Mouse (Mus musculus) liver, adult 2 months (tissue): Measurements from ENCODE around the gene Gm49325.

Source experiments
- CTCF ChIP-seq: fragments of 200-500 bp; IDR thresholded peaks from 2 replicates; pipeline ENCODE4 v1.5.1; 2011; ENCODE audit warnings: low read depth, low read length, control low read depth
- POLR2A ChIP-seq: fragments of 200-500 bp; IDR thresholded peaks from 2 replicates; pipeline ENCODE4 v1.6.1; 2011; ENCODE audit warnings: low read length, control low read depth; ENCODE audit not compliant: insufficient read depth; ENCODE audit errors: extremely low read depth

- no peak for TF ChIP-seq CTCF
- TF ChIP-seq POLR2A: no peak
Observed at GRCm38 (mm10) chr10:77623639-77624400, 17.8 kb downstream of the Gm49325 start.
